Mouse (Mus musculus) liver, embryonic 15.5 days (tissue): ENCODE measurements around the gene Crybg1. TPM values are rescaled to one million over a fixed set of nuclear protein-coding genes. Genes with fewer than 3 reads are reported as not detected.

Experiments
- ATAC-seq: fragments of 200-750 bp; cut with Nextera tagmentation; 2 replicates; pipeline ENCODE4 v1.8.0; 2017; ENCODE audit warnings: moderate number of reproducible peaks, mild to moderate bottlenecking, moderate library complexity; ENCODE audit not compliant: insufficient read depth
- H3K27ac ChIP-seq: fragments of 300-500 bp; sonication (generic); replicated peaks from 2 replicates; pipeline ENCODE4 v1.5.1; 2015; ENCODE audit warnings: mild to moderate bottlenecking, inconsistent platforms
- H3K27me3 ChIP-seq: fragments of 300-500 bp; sonication (generic); 2 replicates; pipeline ENCODE4 v1.6.1; 2015; ENCODE audit warnings: mild to moderate bottlenecking, inconsistent platforms
- H3K36me3 ChIP-seq: fragments of 300-500 bp; sonication (generic); replicated peaks from 2 replicates; pipeline ENCODE4 v1.6.1; 2015; ENCODE audit warnings: moderate library complexity, mild to moderate bottlenecking, inconsistent platforms
- H3K4me1 ChIP-seq: fragments of 300-500 bp; sonication (generic); replicated peaks from 2 replicates; pipeline ENCODE4 v1.6.1; 2015; ENCODE audit warnings: inconsistent platforms
- H3K4me2 ChIP-seq: fragments of 300-500 bp; sonication (generic); 2 replicates; pipeline ENCODE4 v1.6.1; 2015; ENCODE audit warnings: moderate library complexity, mild to moderate bottlenecking, inconsistent platforms
- H3K4me3 ChIP-seq: fragments of 300-500 bp; sonication (generic); replicated peaks from 2 replicates; pipeline ENCODE4 v1.5.1; 2015; ENCODE audit warnings: mild to moderate bottlenecking, inconsistent platforms
- H3K9ac ChIP-seq: fragments of 300-500 bp; sonication (generic); 2 replicates; pipeline ENCODE4 v1.6.1; 2015; ENCODE audit warnings: moderate library complexity, mild to moderate bottlenecking, inconsistent platforms
- H3K9me3 ChIP-seq: fragments of 300-500 bp; sonication (generic); replicated peaks from 2 replicates; pipeline ENCODE4 v1.6.1; 2016; ENCODE audit warnings: inconsistent platforms
- WGBS: fragments of 180-500 bp; shearing (Covaris S2); methylation state at CpG from one replicate; pipeline ENCODE4 v1.1.7; 2015; ENCODE audit warnings: mixed read lengths; ENCODE audit not compliant: insufficient replicate concordance; 5-methylcytosine and 5-hydroxymethylcytosine counted together
- polyA plus RNA-seq: library from polyadenylated mRNA; unstranded; fragments of >200 nt; fragmentation: Nextera tagmentation; extraction: Ambion mirVana; gene quantifications from 2 replicates; pipeline ENCODE4 v1.2.1, GENCODE M21; 2015

Gene Crybg1
- polyA plus RNA-seq, 1 experiment from 2014 or later, result 0.62 TPM

DNA sequence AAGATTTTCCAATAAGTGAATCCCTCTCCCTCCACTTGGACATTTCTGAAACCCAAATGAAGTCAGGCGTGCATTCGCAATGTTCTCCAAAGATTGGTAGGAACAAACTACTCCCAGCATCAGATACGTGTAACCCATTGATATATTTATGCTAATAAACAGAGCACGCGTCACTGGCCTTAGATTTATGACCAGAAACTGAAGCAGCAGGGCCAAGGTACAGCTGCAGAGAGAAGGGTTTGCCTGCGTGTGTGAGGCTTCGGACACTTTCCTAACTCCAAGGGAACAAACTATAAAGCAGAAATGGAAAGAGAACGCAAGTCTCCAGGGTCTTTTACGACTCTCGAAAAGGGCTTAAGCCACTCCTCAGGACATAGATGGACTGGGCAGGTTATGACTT lies 5.3 kb downstream of the Crybg1 start:
- H3K9me3 ChIP-seq, result no peaks in the 10 kb centered on the region
- H3K9ac ChIP-seq, result no peak overlapping the region
- no peak for ATAC-seq
- peaks cover 23% of the 10 kb centered on the region for H3K27me3 ChIP-seq
- H3K4me1 ChIP-seq, result no peaks in the 10 kb centered on the region
- H3K4me2 ChIP-seq, result no peak overlapping the region
- no peaks in the 10 kb centered on the region for H3K36me3 ChIP-seq
- H3K27ac ChIP-seq, result no peak overlapping the region
- 72% methylated on average over 10 of the region's 10 CpGs for WGBS
- H3K4me3 ChIP-seq, result no peak overlapping the region

DNA sequence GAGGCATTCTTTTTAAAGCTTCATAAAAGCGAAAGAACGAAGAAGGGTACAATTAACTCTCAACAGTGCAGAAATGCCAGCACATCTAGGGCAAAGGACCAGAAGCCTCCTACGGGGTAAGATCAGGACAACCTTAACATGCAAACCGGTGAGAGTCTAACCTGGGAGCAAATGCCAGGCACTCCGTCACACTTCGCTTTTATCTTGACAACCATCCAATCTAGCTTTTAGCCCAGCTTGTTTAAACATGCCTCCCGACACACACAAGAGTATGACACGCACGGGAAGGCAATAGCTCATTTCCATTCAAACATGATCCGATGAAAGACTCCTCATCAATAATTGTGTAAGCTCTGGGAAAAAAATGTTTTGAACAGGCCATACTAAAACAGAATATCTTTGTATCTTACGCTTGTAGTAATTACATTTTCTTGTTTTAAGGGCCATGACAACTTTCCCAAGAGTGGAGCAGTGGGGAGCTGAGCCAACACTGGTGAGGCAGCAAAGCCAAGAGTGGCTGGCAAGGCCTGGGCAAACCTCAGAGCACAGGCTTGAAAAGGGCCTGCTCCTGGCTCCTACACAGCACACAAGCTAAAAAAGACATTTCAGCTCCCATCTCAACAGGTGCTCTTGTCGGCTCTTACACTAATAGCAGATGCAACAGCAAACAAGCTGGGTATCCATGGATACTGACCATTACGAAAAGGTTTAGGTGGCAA lies 10.4 kb downstream of the Crybg1 start:
- Histone ChIP-seq H3K36me3 (no peaks in the 10 kb centered on the region), H3K4me1 (no peaks in the 10 kb centered on the region), H3K9me3 (no peaks in the 10 kb centered on the region), H3K4me3 (no peak overlapping the region), H3K27me3 (no peaks in the 10 kb centered on the region), H3K27ac (no peak overlapping the region), H3K4me2 (no peak overlapping the region), H3K9ac (no peak overlapping the region)
- 64% methylated on average over 13 of the region's 13 CpGs for WGBS
- ATAC-seq, result no peak

DNA sequence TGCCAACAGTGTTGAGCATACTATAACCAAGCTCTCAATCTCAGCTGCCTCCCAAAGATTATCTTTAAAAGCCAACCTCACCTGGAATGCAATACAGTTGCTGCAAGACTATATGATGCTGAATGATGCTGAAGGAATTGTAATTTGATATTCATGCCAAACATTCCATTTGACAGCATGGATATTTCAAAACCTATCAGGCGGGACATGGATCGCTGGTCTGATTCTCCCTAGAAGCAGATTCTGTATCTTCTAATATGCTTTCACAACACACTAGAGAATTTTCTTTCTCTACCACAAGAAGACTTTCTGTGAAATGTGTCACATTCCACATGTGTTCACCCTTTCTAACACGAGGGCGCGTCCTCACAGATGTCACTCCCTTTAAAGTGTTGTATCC lies 22.6 kb downstream of the Crybg1 start:
- ATAC-seq, result no peak
- H3K4me1 ChIP-seq, result no peaks in the 10 kb centered on the region
- no peak overlapping the region for H3K27ac ChIP-seq
- WGBS, result 67% methylated on average over 5 of the region's 5 CpGs
- H3K9me3 ChIP-seq, result no peaks in the 10 kb centered on the region
- no peaks in the 10 kb centered on the region for H3K36me3 ChIP-seq
- H3K27me3 ChIP-seq, result no peaks in the 10 kb centered on the region
- H3K4me3 ChIP-seq, result no peak overlapping the region
- H3K4me2 ChIP-seq, result no peak overlapping the region
- no peak overlapping the region for H3K9ac ChIP-seq

DNA sequence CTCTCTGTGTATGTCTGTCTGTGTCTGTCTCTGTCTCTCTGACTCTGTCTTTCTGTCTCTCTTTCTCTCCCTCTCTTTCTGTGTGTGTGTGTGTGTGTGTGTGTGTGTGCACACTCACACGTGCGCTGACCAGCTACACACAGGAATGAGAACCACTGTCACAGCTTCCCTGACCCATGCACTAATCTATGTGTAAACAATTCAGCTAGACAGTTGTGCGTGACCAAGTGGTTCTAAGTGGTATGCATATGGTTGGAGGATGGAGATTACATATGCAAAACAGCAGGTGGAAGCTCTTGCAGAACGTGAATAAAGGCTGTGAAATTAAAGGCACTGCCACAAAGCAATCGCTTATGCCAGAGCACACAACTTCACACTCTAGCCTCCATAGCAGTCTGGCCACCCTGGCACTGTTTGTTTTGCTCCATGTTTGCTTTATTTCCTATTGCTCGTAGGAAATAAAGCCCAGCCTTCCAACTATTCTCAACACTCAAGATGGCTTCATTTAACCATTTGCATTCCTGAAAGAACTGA lies 24.2 kb downstream of the Crybg1 start:
- H3K9ac ChIP-seq, result no peak overlapping the region
- no peaks in the 10 kb centered on the region for H3K4me1 ChIP-seq
- no peak overlapping the region for H3K4me3 ChIP-seq
- H3K4me2 ChIP-seq, result no peak overlapping the region
- no peak for ATAC-seq
- H3K27ac ChIP-seq, result no peak overlapping the region
- H3K27me3 ChIP-seq, result no peaks in the 10 kb centered on the region
- no peaks in the 10 kb centered on the region for H3K9me3 ChIP-seq
- H3K36me3 ChIP-seq, result no peaks in the 10 kb centered on the region
- 47% methylated on average over 6 of the region's 6 CpGs for WGBS

DNA sequence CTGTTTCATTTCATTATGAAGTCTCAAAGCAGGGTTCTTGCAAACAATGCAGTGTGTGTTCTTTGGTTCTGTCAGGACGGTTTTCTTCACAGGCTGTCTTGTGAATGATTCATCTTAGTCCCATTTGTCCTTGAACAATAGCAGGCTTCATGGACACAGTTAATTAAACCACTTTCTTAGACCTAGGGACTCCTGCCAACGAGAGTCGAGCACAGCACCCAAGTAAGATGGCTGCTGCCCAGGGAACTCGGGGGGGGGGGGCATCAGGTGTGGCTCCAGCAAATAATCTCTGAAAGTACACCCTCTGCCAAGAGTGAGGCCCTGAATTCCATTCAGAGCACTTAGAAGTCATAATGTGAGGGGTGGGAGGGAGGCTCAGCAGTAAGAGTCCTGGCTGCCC lies 30.0 kb downstream of the Crybg1 start:
- H3K9me3 ChIP-seq, result no peaks in the 10 kb centered on the region
- WGBS, result 46% methylated on average over 4 of the region's 4 CpGs
- H3K4me1 ChIP-seq, result no peaks in the 10 kb centered on the region
- H3K4me3 ChIP-seq, result no peak overlapping the region
- H3K36me3 ChIP-seq, result no peaks in the 10 kb centered on the region
- H3K27ac ChIP-seq, result no peak overlapping the region
- no peak overlapping the region for H3K9ac ChIP-seq
- ATAC-seq, result no peak
- H3K4me2 ChIP-seq, result no peak overlapping the region
- no peaks in the 10 kb centered on the region for H3K27me3 ChIP-seq

DNA sequence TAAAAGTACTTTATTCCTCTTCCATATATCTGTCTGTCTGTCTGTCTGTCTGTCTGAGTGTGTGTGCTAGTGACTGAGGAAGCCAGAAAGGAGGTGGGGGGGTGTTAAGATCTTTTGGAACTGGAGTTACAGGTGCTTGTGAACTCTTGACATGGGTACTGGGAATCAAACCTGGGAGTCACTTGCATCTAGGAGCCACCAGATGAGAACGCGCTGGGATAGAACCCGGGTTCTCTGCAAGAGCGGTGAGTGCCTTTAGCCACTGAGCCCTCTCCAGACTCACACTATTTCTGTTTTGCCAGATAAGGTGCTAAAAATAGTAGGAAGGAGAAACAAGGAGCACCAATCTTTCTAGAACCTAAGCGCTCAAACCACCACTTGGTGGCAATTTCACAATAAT lies 31.9 kb downstream of the Crybg1 start:
- Histone ChIP-seq H3K4me3 (no peak overlapping the region), H3K27ac (no peak overlapping the region), H3K36me3 (no peaks in the 10 kb centered on the region), H3K9me3 (no peaks in the 10 kb centered on the region), H3K4me1 (no peaks in the 10 kb centered on the region), H3K4me2 (no peak overlapping the region), H3K27me3 (no peaks in the 10 kb centered on the region), H3K9ac (no peak overlapping the region)
- WGBS, result 41% methylated on average over 5 of the region's 5 CpGs
- no peak for ATAC-seq

DNA sequence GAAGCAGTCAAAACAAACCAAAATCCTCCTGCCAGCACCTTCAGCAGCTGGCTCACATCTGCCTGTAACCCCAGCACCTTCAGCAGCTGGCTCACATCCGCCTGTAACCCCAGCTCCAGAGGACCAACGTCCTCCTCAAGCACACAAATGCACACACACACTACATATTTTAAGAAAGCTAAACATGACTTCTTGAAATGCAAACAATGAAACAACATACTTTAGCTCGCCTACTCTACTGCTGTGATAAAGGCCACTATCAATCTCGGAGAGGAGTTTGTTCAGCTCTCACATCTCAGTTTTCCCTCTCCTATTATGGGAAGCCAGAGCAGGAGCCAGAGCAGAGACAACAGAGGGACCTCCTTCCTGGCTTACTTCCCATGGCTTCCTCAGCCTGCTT lies 34.0 kb downstream of the Crybg1 start:
- no peak overlapping the region for H3K9ac ChIP-seq
- H3K27me3 ChIP-seq, result no peaks in the 10 kb centered on the region
- no peak overlapping the region for H3K27ac ChIP-seq
- no peak overlapping the region for H3K4me3 ChIP-seq
- WGBS, result 35% methylated on average over 4 of the region's 4 CpGs
- H3K36me3 ChIP-seq, result no peaks in the 10 kb centered on the region
- H3K4me1 ChIP-seq, result no peaks in the 10 kb centered on the region
- no peak overlapping the region for H3K4me2 ChIP-seq
- no peak for ATAC-seq
- no peaks in the 10 kb centered on the region for H3K9me3 ChIP-seq

DNA sequence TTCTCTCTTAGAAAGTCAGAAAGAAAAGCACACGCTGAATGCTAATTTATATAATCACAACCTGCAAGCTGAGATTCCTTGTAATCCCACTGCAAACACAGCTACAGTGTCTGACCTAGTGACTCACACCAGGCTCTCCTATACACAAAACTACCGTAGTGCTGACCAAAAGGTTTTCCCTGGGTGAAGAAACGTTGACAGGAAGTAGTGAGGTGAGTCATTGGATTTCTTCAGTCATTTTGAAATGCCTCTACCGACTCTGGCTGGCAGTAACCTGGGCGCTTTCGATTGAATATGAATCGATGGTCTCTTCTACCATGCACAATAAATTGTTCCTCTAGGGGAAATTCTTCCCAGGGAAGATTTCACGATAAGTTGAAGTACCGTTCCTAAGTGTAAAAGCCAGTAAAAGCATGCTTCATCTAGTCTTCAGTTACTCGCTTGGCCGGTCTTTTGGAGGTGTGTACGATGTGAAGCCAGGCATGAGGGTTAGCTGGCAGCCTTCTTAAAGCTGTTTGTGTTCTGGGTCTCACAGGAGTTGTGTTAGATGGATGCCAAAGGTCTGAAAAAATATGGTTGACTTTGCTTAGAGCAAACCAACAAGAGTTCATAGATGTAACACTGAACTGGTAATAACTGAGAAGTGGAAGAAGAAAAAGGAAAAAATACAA lies 36.5 kb downstream of the Crybg1 start:
- H3K36me3 ChIP-seq, result no peaks in the 10 kb centered on the region
- H3K27ac ChIP-seq, result no peak overlapping the region
- H3K27me3 ChIP-seq, result no peaks in the 10 kb centered on the region
- H3K4me1 ChIP-seq, result no peaks in the 10 kb centered on the region
- H3K4me2 ChIP-seq, result no peak overlapping the region
- WGBS, result 62% methylated on average over 12 of the region's 12 CpGs
- H3K9ac ChIP-seq, result no peak overlapping the region
- H3K4me3 ChIP-seq, result no peak overlapping the region
- ATAC-seq, result no peak
- H3K9me3 ChIP-seq, result no peaks in the 10 kb centered on the region

DNA sequence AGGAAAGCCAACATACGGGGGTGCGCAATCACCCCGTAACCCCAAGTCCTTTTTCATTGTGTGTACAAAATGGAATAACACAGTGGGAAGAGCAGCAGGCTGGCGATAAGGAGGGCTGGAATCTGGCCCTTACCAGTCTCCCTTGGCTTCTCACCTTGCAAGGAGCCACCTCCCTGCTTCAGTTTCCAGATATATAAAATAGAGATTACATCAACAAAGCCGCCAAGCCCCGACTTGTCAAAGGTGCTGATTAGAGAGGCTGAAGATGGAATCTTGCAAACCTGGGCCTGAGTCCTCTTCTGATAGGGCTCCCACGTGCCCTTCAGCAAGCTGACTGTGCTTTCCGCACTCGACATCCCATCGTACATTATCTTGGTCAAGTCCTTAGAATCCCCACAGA lies 37.5 kb downstream of the Crybg1 start:
- Histone ChIP-seq H3K36me3 (no peaks in the 10 kb centered on the region), H3K27ac (no peak overlapping the region), H3K4me3 (no peak overlapping the region), H3K27me3 (no peaks in the 10 kb centered on the region), H3K4me1 (no peaks in the 10 kb centered on the region), H3K9ac (no peak overlapping the region), H3K9me3 (no peaks in the 10 kb centered on the region), H3K4me2 (no peak overlapping the region)
- no peak for ATAC-seq
- WGBS, result 68% methylated on average over 10 of the region's 10 CpGs

DNA sequence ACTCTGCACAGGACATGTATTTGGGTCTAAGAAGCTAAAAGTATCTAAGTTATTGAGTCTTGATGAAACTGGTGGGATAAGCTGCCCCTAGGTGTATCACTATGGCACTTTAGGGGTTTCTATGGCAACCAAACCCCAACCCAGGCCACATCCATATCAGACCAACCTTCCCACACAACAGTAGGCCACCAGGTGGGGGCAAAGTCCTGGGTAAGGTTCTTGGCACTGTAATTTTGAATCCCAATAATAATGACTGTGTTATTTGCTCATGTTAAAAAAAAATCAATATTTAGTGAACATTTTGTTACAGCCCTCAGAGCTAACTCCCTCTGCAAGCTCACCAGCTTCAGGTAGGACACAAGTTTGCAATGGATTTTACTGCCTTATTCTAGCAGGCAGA lies 38.2 kb downstream of the Crybg1 start:
- H3K4me1 ChIP-seq, result no peaks in the 10 kb centered on the region
- no peaks in the 10 kb centered on the region for H3K27me3 ChIP-seq
- H3K9me3 ChIP-seq, result no peaks in the 10 kb centered on the region
- H3K27ac ChIP-seq, result no peak overlapping the region
- H3K4me3 ChIP-seq, result no peak overlapping the region
- H3K4me2 ChIP-seq, result no peak overlapping the region
- no peaks in the 10 kb centered on the region for H3K36me3 ChIP-seq
- ATAC-seq, result no peak
- no peak overlapping the region for H3K9ac ChIP-seq

DNA sequence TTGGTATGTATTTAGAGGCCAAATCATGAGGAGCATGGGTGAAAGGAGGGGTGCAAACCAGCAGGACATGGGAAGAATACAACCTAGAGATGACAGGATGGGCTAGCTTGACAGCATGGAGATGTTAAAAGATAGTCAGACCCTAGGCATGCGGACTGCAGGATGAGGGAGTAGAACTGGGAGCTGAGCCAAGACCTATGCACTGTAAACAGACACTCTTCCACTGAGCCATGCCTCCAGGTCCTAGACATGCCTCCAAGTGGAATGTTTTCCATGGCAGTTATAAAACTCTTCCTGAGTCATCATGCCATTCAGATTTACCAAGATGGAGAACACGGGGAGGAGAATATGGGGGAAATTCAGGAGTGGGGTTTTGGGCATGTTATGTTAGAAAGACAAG lies 53.9 kb downstream of the Crybg1 start:
- 43% methylated on average over 2 of the region's 2 CpGs for WGBS
- H3K9ac ChIP-seq, result no peak overlapping the region
- H3K36me3 ChIP-seq, result no peaks in the 10 kb centered on the region
- no peaks in the 10 kb centered on the region for H3K4me1 ChIP-seq
- no peak overlapping the region for H3K4me2 ChIP-seq
- H3K9me3 ChIP-seq, result no peaks in the 10 kb centered on the region
- H3K27ac ChIP-seq, result no peak overlapping the region
- H3K27me3 ChIP-seq, result no peaks in the 10 kb centered on the region
- no peak for ATAC-seq
- no peak overlapping the region for H3K4me3 ChIP-seq

DNA sequence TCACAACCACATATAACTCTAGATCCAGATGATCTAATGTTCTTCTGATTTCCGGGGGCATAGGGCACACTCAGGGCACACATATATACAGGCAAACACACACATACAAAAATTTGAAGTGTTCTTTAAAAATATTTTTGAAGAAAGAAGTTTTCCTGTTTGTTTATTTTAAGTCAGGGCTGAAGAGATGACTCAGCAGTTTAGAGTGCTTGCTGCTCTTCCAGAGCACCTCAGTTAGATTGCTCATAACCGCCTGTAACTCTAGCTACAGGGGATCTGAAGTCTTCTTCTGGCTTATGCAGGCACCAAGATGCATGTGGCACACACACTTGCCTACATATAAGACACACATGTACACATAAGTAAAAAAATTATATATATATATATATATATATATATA lies 56.9 kb downstream of the Crybg1 start:
- Histone ChIP-seq H3K4me2 (no peak overlapping the region), H3K9ac (no peak overlapping the region), H3K4me1 (no peaks in the 10 kb centered on the region), H3K9me3 (no peaks in the 10 kb centered on the region), H3K27me3 (no peaks in the 10 kb centered on the region), H3K27ac (no peak overlapping the region), H3K4me3 (no peak overlapping the region), H3K36me3 (no peaks in the 10 kb centered on the region)
- 63% methylated on average over 2 of the region's 2 CpGs for WGBS
- no peak for ATAC-seq
